Mouse (Mus musculus) neural tube, embryonic 13.5 days (tissue): ENCODE data around the gene Ugt2b35. TPM values are rescaled to one million over a fixed set of nuclear protein-coding genes. Genes with fewer than 3 reads are reported as not detected.
"Not testable (repeated sequence)": the region's sequence is repeated elsewhere in the genome, so short reads cannot be mapped to it uniquely, and the experiment has no call there.

Experiments
- ATAC-seq: fragments of 200-750 bp; cut with Nextera tagmentation; 2 replicates; pipeline ENCODE4 v1.8.0; 2017; ENCODE audit warnings: low read depth, mild to moderate bottlenecking, moderate TSS enrichment, moderate library complexity
- H3K27ac ChIP-seq: fragments of 300-500 bp; sonication (generic); replicated peaks from 2 replicates; pipeline ENCODE4 v1.5.1; 2015; ENCODE audit warnings: moderate library complexity, mild to moderate bottlenecking, inconsistent platforms
- H3K27me3 ChIP-seq: fragments of 300-500 bp; sonication (generic); 2 replicates; pipeline ENCODE4 v1.6.1; 2015; ENCODE audit warnings: mild to moderate bottlenecking, inconsistent platforms
- H3K36me3 ChIP-seq: fragments of 300-500 bp; sonication (generic); 2 replicates; pipeline ENCODE4 v1.6.1; 2015; ENCODE audit warnings: mild to moderate bottlenecking, inconsistent platforms
- H3K4me1 ChIP-seq: fragments of 300-500 bp; sonication (generic); replicated peaks from 2 replicates; pipeline ENCODE4 v1.6.1; 2015; ENCODE audit warnings: inconsistent platforms
- H3K4me2 ChIP-seq: fragments of 300-500 bp; sonication (generic); 2 replicates; pipeline ENCODE4 v1.6.1; 2015; ENCODE audit warnings: inconsistent platforms, mild to moderate bottlenecking, moderate library complexity
- H3K4me3 ChIP-seq: fragments of 300-500 bp; sonication (generic); 2 replicates; pipeline ENCODE4 v1.5.1; 2015; ENCODE audit warnings: mild to moderate bottlenecking, inconsistent platforms
- H3K9ac ChIP-seq: fragments of 300-500 bp; sonication (generic); 2 replicates; pipeline ENCODE4 v1.6.1; 2015; ENCODE audit warnings: moderate library complexity, mild to moderate bottlenecking, inconsistent platforms
- H3K9me3 ChIP-seq: fragments of 300-500 bp; sonication (generic); 2 replicates; pipeline ENCODE4 v1.6.1; 2016; ENCODE audit warnings: inconsistent platforms
- WGBS: fragments of 180-500 bp; shearing (Covaris S2); methylation state at CpG from one replicate; pipeline ENCODE4 v1.1.7; 2015; 5-methylcytosine and 5-hydroxymethylcytosine counted together
- polyA plus RNA-seq: library from polyadenylated mRNA; unstranded; fragments of >200 nt; fragmentation: Nextera tagmentation; extraction: Ambion mirVana; gene quantifications from 2 replicates; pipeline ENCODE4 v1.2.1, GENCODE M21; 2015

The Ugt2b35 gene
- not detected in 2 replicates for polyA plus RNA-seq

DNA sequence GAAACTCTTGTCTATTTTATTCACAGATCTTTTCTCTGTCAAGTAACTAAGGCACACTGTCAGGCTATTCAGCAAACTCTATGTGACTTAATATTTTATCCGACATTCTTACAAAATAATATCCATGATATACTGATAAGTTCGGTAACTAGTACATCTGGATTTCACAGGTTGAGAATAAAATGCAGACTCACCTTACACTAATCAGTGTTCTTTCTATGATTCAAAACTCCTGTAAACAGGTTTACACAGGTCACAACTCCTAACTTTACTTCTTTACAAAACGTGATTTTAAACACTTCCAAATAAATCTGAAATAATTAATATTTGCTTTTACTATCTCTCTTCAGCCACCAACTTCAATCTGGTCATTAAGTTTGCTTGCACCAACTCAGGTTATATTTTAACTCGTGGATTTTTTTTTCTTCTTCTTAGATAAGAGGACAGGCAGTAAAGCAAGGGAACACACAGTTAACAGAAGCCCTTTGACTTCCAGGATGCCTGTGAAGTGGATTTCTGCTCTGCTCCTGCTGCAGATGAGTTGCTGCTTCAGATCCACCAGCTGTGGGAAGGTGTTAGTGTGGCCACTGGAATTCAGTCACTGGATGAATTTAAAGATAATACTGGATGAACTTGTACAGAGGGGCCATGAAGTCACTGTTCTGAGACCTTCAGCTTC is at the start of gene Ugt2b35:
TSS of gene Ugt2b35 (plus strand) at position 466 of the 679 bp plus-strand sequence.
- 82% methylated on average over 4 of the region's 4 CpGs for WGBS
- H3K27me3 ChIP-seq: no peaks in the 10 kb centered on the region

DNA sequence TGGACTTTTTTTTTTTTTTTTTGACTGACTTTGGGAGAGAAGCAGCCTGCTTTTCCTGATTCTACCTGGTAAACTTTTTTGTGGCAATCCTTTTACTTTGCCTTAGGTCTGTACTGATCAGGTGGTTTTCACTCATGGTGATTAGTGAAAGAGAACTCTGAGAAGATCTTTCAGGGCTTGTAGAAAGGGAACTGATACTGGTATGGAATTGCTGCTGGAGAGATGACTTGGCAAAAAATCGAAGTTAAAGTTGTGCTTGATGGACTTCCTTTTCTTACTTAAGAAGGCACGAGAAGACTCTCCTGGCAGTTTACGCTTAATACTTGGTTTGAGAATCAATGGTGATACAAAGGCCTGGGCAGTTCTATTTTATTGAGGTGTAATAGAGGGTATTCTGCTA is 40.2 kb upstream of the Ugt2b35 start:
- 71% methylated on average over 3 of the region's 3 CpGs for WGBS
- no peak overlapping the region for H3K9ac ChIP-seq
- H3K4me2 ChIP-seq: no peak overlapping the region
- ATAC-seq: no peak
- no peak overlapping the region for H3K27ac ChIP-seq
- no peaks in the 10 kb centered on the region for H3K4me1 ChIP-seq
- H3K27me3 ChIP-seq: no peaks in the 10 kb centered on the region
- H3K4me3 ChIP-seq: no peak overlapping the region
- H3K9me3 ChIP-seq: no peaks in the 10 kb centered on the region
- H3K36me3 ChIP-seq: no peaks in the 10 kb centered on the region

More for the DNA sequence above, at the start of gene Ugt2b35:
- no peak for ATAC-seq
- no peaks in the 10 kb centered on the region for H3K4me1 ChIP-seq
- H3K4me3 ChIP-seq: no peak within 1 kb of the TSS
- H3K9ac ChIP-seq: no peak within 1 kb of the TSS
- no peak within 1 kb of the TSS for H3K4me2 ChIP-seq
- H3K27ac ChIP-seq: no peak within 1 kb of the TSS
- no peaks in the 10 kb centered on the region for H3K36me3 ChIP-seq
- H3K9me3 ChIP-seq: no peaks in the 10 kb centered on the region

DNA sequence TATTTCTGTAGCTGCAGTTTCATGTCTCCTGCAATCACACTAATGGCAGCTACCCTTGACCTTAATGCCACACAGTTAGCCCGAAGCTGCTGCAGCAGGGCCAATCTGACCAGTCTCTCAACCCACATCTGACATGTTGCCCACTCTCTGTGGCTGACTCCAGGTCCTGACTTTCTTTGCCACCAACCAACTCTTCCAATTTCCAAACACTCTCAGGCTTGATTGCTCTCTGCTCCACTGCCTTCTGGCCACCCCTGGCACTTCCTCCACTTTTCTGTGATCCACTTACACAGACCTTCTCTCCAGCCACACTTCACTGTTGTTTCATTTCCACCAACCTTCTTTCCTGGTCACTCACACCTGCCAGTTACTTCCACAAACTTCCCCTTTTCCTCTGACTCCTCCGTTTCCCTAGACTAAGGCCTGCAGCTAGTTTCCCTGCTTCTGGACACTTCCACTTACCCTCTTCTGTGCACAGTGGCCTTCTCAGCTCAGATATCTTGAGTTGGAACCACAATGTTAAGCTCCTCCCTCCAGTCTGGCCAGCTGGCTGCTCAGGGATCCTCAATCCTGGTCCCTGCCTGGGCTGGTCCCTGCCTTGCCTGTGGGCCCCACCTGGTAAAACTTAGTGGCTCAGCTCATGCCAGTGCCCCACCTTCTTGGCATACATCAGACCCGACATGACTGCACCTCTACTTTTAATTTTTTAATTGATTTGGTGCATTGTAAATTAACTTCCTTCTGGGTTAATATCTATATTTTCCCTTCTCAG is 38.9 kb upstream of the Ugt2b35 start:
- Histone ChIP-seq H3K9me3 (no peaks in the 10 kb centered on the region), H3K36me3 (no peaks in the 10 kb centered on the region), H3K4me3 (no peak overlapping the region), H3K27ac (no peak overlapping the region), H3K4me1 (no peaks in the 10 kb centered on the region), H3K4me2 (no peak overlapping the region), H3K27me3 (no peaks in the 10 kb centered on the region), H3K9ac (no peak overlapping the region)
- no peak for ATAC-seq
- WGBS: 72% methylated on average over 3 of the region's 3 CpGs

DNA sequence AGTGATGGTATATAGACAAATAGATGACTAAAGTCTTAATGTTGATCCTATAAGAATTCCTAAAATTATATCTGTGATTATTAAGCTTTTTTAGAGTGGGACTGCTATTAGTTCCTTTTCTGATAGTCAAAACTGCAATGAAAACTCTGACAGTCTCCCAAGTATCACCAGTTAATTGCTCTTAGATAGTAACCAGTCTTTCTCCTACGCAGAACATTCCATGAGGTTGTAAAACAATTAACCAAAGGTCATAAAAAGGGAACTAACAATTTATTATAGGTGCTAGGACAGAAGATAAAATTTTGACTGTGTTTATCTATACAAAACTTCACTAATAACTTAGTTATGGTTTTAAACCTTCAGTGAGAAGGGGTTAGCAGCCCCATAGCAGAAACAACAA is 37.8 kb upstream of the Ugt2b35 start:
- not testable (repeated sequence) for H3K36me3 ChIP-seq, H3K9me3 ChIP-seq, H3K4me2 ChIP-seq, H3K9ac ChIP-seq, H3K27ac ChIP-seq, H3K27me3 ChIP-seq, H3K4me1 ChIP-seq, ATAC-seq, H3K4me3 ChIP-seq
- 24% methylated on average over 1 of the region's 1 CpGs for WGBS

GRCm38 (mm10) chr5:86967271-86967670 is 33.4 kb upstream of the Ugt2b35 start:
- not testable (repeated sequence) for H3K9ac ChIP-seq, H3K27me3 ChIP-seq, H3K4me1 ChIP-seq, H3K27ac ChIP-seq, H3K4me3 ChIP-seq, H3K4me2 ChIP-seq, H3K36me3 ChIP-seq, H3K9me3 ChIP-seq, ATAC-seq
- 93% methylated on average over 5 of the region's 5 CpGs for WGBS

DNA sequence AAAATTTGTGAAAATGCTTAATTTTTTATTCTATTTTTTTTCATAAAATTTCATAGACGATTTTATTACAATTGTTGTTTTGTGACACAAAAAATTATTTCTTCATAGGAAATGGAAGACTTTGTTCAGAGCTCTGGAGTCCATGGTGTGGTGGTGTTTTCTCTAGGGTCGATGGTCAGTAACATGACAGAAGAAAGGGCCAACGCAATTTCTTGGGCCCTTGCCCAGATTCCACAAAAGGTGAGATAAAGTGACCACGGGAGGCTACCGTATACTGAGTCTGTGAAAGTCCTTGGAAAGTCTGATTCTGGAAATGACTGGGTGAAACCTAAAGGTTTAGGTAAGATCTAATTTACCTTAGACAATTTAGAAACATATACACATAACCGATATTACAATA is 4.1 kb downstream of the Ugt2b35 start:
- H3K27me3 ChIP-seq: no peaks in the 10 kb centered on the region
- ATAC-seq: no peak
- H3K4me3 ChIP-seq: no peak overlapping the region
- H3K4me2 ChIP-seq: no peak overlapping the region
- no peaks in the 10 kb centered on the region for H3K4me1 ChIP-seq
- H3K36me3 ChIP-seq: no peaks in the 10 kb centered on the region
- no peak overlapping the region for H3K27ac ChIP-seq
- 87% methylated on average over 6 of the region's 6 CpGs for WGBS
- H3K9me3 ChIP-seq: no peaks in the 10 kb centered on the region
- no peak overlapping the region for H3K9ac ChIP-seq

GRCm38 (mm10) chr5:87015477-87015876 is 14.8 kb downstream of the Ugt2b35 start:
- Histone ChIP-seq H3K9ac (no peak overlapping the region), H3K4me3 (no peak overlapping the region), H3K9me3 (no peaks in the 10 kb centered on the region), H3K4me1 (no peaks in the 10 kb centered on the region), H3K4me2 (no peak overlapping the region), H3K27me3 (no peaks in the 10 kb centered on the region), H3K36me3 (no peaks in the 10 kb centered on the region), H3K27ac (no peak overlapping the region)
- no peak for ATAC-seq
- 83% methylated on average over 3 of the region's 3 CpGs for WGBS

DNA sequence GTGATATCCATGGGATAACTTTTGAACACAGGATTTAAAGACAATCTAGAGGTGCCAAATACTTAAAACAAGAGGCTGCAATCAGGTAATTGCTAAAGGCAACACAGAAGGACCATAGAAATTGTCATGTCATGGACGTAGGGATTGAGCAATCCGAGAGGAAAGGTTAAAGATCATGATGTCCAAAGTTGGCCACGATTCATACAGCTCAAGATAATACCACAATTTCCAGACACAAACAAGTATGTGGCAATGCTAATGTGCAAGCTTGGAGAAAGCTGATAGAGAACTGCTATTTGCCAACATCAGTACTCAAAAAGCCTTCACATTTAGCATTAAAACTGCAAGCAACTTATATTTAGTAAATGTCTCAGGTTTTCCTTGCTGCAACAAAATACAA is 26.7 kb downstream of the Ugt2b35 start:
- Histone ChIP-seq H3K4me1 (no peaks in the 10 kb centered on the region), H3K4me2 (no peak overlapping the region), H3K4me3 (no peak overlapping the region), H3K27me3 (no peaks in the 10 kb centered on the region), H3K27ac (no peak overlapping the region), H3K36me3 (no peaks in the 10 kb centered on the region), H3K9me3 (no peaks in the 10 kb centered on the region), H3K9ac (no peak overlapping the region)
- no peak for ATAC-seq
- 82% methylated on average over 3 of the region's 3 CpGs for WGBS

DNA sequence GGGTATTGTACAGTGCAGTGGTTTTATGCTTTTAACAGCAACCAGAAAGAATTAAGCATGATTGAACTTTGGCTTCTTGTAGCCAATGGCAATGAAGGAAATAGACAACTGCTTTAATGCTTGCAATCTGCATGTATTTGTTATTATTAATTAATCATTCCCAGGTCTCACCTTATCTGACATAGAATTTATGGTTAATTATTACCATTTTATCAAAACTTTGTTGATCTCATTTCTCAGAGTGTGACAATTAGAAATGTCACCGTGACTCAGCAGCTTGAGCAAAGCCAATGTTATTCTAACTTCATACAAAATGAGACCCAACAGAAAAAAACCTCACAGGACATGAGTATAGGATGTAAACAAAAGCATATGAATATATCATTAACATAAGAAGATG is 30.0 kb downstream of the Ugt2b35 start:
- Histone ChIP-seq H3K4me3 (no peak overlapping the region), H3K9ac (no peak overlapping the region), H3K27ac (no peak overlapping the region), H3K4me1 (no peaks in the 10 kb centered on the region), H3K4me2 (no peak overlapping the region), H3K9me3 (no peaks in the 10 kb centered on the region), H3K27me3 (no peaks in the 10 kb centered on the region), H3K36me3 (no peaks in the 10 kb centered on the region)
- 79% methylated on average over 1 of the region's 1 CpGs for WGBS
- ATAC-seq: no peak

Other genes with a start within 250 kb of the Ugt2b35 start
- gene Ythdc1, start 196.6 kb upstream of the Ugt2b35 start, polyA plus RNA-seq: 36.8 and 41.7 TPM in 2 replicates
- gene Ugt2b34, start 93.9 kb upstream of the Ugt2b35 start, polyA plus RNA-seq: not detected in 2 replicates
- not detected in 2 replicates for gene Ugt2b1, start 74.3 kb upstream of the Ugt2b35 start, polyA plus RNA-seq
- gene Ugt2b36, start 91.7 kb downstream of the Ugt2b35 start, polyA plus RNA-seq: not detected in 2 replicates
- not detected in 2 replicates for gene Ugt2b5, start 139.5 kb downstream of the Ugt2b35 start, polyA plus RNA-seq